In the genomic region with DNA sequence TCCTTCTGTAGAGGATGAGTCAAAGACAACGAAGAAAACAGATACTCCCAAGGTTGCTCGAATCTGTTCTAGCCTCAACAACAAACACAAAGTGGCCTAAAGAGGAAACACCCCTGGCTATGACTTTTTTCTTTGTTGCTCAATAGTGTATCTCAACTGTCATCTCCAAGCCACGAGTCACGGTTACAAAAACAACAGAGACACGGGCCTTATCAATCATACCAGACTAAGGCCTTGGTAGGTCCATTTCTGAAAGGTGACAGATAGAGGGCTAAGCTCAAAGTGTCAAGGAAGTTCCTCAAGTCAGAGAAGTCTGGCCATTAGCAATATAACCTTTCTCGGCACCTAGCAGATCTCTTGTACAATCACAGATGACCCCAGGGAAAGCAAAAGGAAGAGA, we compare ENCODE assay signal across 25 mouse cellular contexts.
DNase-seq lines count a peak whose midpoint lies in the region; ATAC-seq and TF ChIP-seq lines count a peak whose summit lies in the region.
"Had no signal": no experiment of that assay in that cellular context is flagged by ENCODE, and none has a peak within 500 bp of the region (broad histone marks: within the 10 kb centered on the region; RNA-seq: fewer than 3 reads in every experiment).

No protein-coding gene starts in this region.

- H3K4me2 ChIP-seq in heart, embryonic 12.5 days = no peak overlapping the region
- H3K4me2 ChIP-seq in liver, embryonic 16.5 days (ENCODE audit: low read depth, low read length) = peak overlapping the region; percentile 9
- H3K4me2 ChIP-seq in stomach, postnatal 0 days (replicated peaks; ENCODE audit: low read depth) = no peak overlapping the region
- H3K4me2 ChIP-seq: forebrain, embryonic 15.5 days; hindbrain, embryonic 14.5 days; lung, embryonic 14.5 days; midbrain, embryonic 12.5 days; neural tube, embryonic 12.5 days had no signal

- 52% methylated on average over 6 of the region's 6 CpGs for WGBS in heart, embryonic 12.5 days
- 28% methylated on average over 6 of the region's 6 CpGs for WGBS in liver, embryonic 16.5 days (ENCODE audit: insufficient replicate concordance)
- WGBS in stomach, postnatal 0 days = 80% methylated on average over 6 of the region's 6 CpGs

- H3K9me3 ChIP-seq in heart, embryonic 12.5 days (replicated peaks) = no peaks in the 10 kb centered on the region
- H3K9me3 ChIP-seq in liver, embryonic 16.5 days (replicated peaks; ENCODE audit: control insufficient read depth, low read length) = no peaks in the 10 kb centered on the region
- H3K9me3 ChIP-seq in stomach, postnatal 0 days (ENCODE audit: control insufficient read depth, low read length) = no peaks in the 10 kb centered on the region
- H3K9me3 ChIP-seq: embryonic facial prominence, embryonic 10.5 days; forebrain, embryonic 15.5 days; midbrain, embryonic 12.5 days; neural tube, embryonic 12.5 days had no signal

- no peak overlapping the region for H3K27ac ChIP-seq in heart, embryonic 12.5 days (ENCODE audit: poor library complexity, severe bottlenecking)
- peak overlapping the region; percentile 67 for H3K27ac ChIP-seq in liver, embryonic 16.5 days (ENCODE audit: low read length)
- H3K27ac ChIP-seq in stomach, postnatal 0 days (replicated peaks) = no peak overlapping the region
- H3K27ac ChIP-seq: embryonic facial prominence, embryonic 10.5 days; forebrain, embryonic 15.5 days; heart, adult 2 months; hindbrain, embryonic 14.5 days; left cerebral cortex, adult 2 months; midbrain, embryonic 12.5 days; neural tube, embryonic 12.5 days had no signal

- H3K4me3 ChIP-seq in heart, embryonic 12.5 days = no peak overlapping the region
- no peak overlapping the region for H3K4me3 ChIP-seq in liver, embryonic 16.5 days (ENCODE audit: low read depth, low read length)
- no peak overlapping the region for H3K4me3 ChIP-seq in stomach, postnatal 0 days (ENCODE audit: low read depth, low read length)
- H3K4me3 ChIP-seq: embryonic facial prominence, embryonic 10.5 days; forebrain, embryonic 15.5 days; heart, adult 2 months; left cerebral cortex, adult 2 months; midbrain, embryonic 12.5 days; neural tube, embryonic 12.5 days had no signal

- no peak for DNase-seq in heart, postnatal 4 days
- peak; percentile 6 for DNase-seq in liver
- no peak for DNase-seq in stomach, postnatal 0 days (ENCODE audit: low spot score)
- DNase-seq in lung, postnatal 25 days (ENCODE audit: low spot score) = no peak
- DNase-seq in layer of hippocampus, adult 8-10 months (ENCODE audit: low spot score in 2 of 2) = no peak
- DNase-seq: adrenal gland, postnatal 10 days; B cell, adult 2 months; cerebellum, adult 11-12 months; gastrocnemius, postnatal 14 days; heart, adult 2 months; kidney, adult 8-10 months; kidney, postnatal 25 days; layer of hippocampus, adult 9-11 months; lung, embryonic 14.5 days; lung, postnatal 4 days; thymus, postnatal 36 days had no signal

- peak; percentile 73 for ATAC-seq in heart, embryonic 12.5 days (ENCODE audit: insufficient number of reproducible peaks, low FRiP score)
- peak; percentile 84 for ATAC-seq in liver, embryonic 16.5 days (ENCODE audit: low read depth)
- ATAC-seq in stomach, postnatal 0 days (ENCODE audit: low FRiP score, low TSS enrichment) = no peak
- ATAC-seq: forebrain, embryonic 15.5 days; Patski had no signal

- no peaks in the 10 kb centered on the region for H3K27me3 ChIP-seq in heart, embryonic 12.5 days (replicated peaks)
- no peaks in the 10 kb centered on the region for H3K27me3 ChIP-seq in liver, embryonic 16.5 days (ENCODE audit: control insufficient read depth, insufficient read depth, low read depth, low read length)
- no peaks in the 10 kb centered on the region for H3K27me3 ChIP-seq in stomach, postnatal 0 days (ENCODE audit: control insufficient read depth, insufficient read depth, low read length)
- H3K27me3 ChIP-seq: forebrain, embryonic 15.5 days; midbrain, embryonic 12.5 days; neural tube, embryonic 12.5 days had no signal

- no peaks in the 10 kb centered on the region for H3K36me3 ChIP-seq in heart, embryonic 12.5 days
- H3K36me3 ChIP-seq in liver, embryonic 16.5 days (ENCODE audit: control insufficient read depth, insufficient read depth) = no peaks in the 10 kb centered on the region
- no peaks in the 10 kb centered on the region for H3K36me3 ChIP-seq in stomach, postnatal 0 days (ENCODE audit: control insufficient read depth, insufficient read depth, low read length)
- H3K36me3 ChIP-seq: embryonic facial prominence, embryonic 10.5 days; forebrain, embryonic 15.5 days; midbrain, embryonic 12.5 days; neural tube, embryonic 12.5 days had no signal

- no peak for TF ChIP-seq CTCF in stomach, postnatal 0 days (IDR thresholded peaks at IDR 0.05; ENCODE audit: low read depth)

- H3K4me1 ChIP-seq in heart, embryonic 12.5 days (replicated peaks) = 0 out of 2 replicates have a peak, but pooled peaks cover 2% of the 10 kb centered on the region
- no peaks in the 10 kb centered on the region; the same call in none of the 2 replicates for H3K4me1 ChIP-seq in liver, embryonic 16.5 days (ENCODE audit: control insufficient read depth, low read depth, low read length)
- H3K4me1 ChIP-seq in stomach, postnatal 0 days (replicated peaks; ENCODE audit: control insufficient read depth, insufficient read depth) = no peaks in the 10 kb centered on the region
- H3K4me1 ChIP-seq: embryonic facial prominence, embryonic 10.5 days; forebrain, embryonic 15.5 days; midbrain, embryonic 12.5 days; neural tube, embryonic 12.5 days had no signal

- no peak for TF ChIP-seq EP300 in stomach, postnatal 0 days (optimal IDR thresholded peaks at IDR 0.05)

- H3K9ac ChIP-seq in heart, embryonic 12.5 days = no peak overlapping the region
- H3K9ac ChIP-seq in liver, embryonic 16.5 days (ENCODE audit: low read depth, low read length) = no peak overlapping the region
- no peak overlapping the region for H3K9ac ChIP-seq in stomach, postnatal 0 days (ENCODE audit: low read length)
- H3K9ac ChIP-seq: forebrain, embryonic 15.5 days; hindbrain, embryonic 14.5 days; lung, embryonic 14.5 days; midbrain, embryonic 12.5 days; neural tube, embryonic 12.5 days had no signal
